Mouse (Mus musculus) brain, embryonic 14.5 days (tissue): ENCODE results near the gene Neurl1a. TPM values are rescaled to one million over a fixed set of nuclear protein-coding genes. Genes with fewer than 3 reads are reported as not detected.

Experiments
- DNase-seq: peaks from one replicate; pipeline ENCODE4 v3.0.0-alpha.2; 2011; ENCODE audit warnings: low read depth
- CTCF ChIP-seq: fragments of 200-500 bp; IDR thresholded peaks from 2 replicates; pipeline ENCODE4 v1.5.1; 2012; ENCODE audit warnings: inconsistent platforms, mild to moderate bottlenecking, moderate library complexity, borderline replicate concordance; ENCODE audit not compliant: insufficient read depth, insufficient read length; ENCODE audit errors: extremely low read depth
- POLR2A ChIP-seq: fragments of 200-500 bp; IDR thresholded peaks from 2 replicates; pipeline ENCODE4 v1.6.1; 2012; ENCODE audit warnings: mild to moderate bottlenecking, inconsistent platforms, borderline replicate concordance; ENCODE audit not compliant: poor library complexity, insufficient read depth, insufficient read length, severe bottlenecking; ENCODE audit errors: extremely low read depth
- polyA plus RNA-seq: library from polyadenylated mRNA; depleted of rRNA; stranded (reverse); fragments of >200 nt; gene quantifications from 2 replicates; pipeline ENCODE4 v1.2.3, GENCODE M21; 2012

The Neurl1a gene
- polyA plus RNA-seq, 1 experiment = 22.2 TPM

DNA sequence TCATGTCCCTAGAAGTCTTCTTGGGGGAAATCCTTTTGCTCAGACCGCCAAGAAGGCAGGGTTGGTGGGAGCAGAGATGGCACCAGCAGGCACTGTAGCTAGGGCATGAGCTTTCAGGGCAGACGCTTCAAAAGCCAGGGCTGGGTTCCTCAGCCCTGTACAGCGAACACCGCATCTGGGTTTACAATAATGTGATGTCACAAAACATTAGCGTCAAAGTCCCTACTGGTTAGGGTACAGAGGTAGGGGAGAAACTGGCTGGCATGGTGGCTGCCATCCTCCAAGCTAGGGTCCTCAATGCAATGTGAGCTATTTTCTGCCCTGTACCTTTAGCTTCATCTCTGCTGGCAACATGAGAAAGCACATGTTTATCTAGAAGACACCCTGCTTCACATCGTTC lies 24.4 kb downstream of the Neurl1a start:
- no peak for TF ChIP-seq CTCF
- TF ChIP-seq POLR2A = no peak
- DNase-seq = no peak

DNA sequence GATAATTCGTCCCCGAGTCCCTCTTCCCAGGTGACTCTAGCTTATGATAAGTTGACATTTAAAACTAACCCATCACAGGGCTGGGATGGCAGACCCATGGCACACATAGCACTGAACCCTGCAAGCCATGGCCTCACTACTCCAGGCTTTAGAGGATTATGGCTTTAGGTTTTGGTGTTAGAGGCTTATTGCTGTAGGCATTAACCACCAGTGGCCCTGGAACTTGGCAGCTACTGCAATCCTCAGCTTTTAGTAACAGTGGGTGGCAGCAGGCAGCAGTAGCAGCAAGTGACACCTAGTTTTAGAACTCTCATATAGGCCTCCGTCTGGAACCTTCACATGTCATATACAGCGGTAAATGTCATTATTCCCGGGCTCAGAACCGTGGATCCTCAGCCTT lies 26.0 kb downstream of the Neurl1a start:
- DNase-seq = no peak
- no peak for TF ChIP-seq CTCF
- no peak for TF ChIP-seq POLR2A

DNA sequence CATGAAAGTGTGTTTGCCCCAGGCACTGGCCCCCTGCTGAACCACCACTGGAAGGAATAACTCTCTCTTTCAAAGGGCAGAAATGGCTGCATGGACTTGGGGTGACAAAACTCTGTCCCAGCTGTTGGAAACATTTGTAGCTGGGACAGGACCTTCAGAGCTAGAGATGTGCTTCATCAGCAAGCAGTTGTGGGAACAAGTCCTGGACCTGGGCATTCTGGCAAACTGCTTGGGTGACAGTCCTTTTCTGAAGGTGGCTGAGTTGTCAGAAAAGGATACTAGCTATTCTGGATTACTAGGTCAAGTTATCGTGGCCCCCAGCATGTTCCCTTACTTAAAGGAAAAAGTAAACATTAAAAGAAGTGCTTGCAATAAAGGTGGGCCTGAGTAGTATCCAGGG lies 27.5 kb downstream of the Neurl1a start:
- TF ChIP-seq CTCF (no peak), POLR2A (no peak)

DNA sequence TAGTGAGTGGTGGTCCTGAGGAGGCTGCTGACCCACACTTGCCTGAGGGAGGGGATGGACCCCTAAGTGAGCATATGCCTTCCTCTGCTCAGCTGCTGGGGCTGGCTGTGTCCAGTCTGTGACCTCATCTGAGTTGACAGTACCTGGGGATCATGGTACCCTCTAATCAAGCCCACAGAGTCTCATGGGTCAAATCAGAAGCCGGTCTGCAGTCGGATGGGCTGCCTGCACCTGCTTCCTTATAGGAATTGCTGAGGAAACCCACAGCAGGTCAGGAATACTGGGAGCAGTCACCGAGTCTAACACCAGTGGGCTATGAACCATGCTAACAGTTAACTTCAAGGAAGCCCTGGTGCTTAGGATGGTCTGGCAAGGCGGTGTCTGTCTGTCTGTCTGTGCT lies 31.8 kb downstream of the Neurl1a start:
- TF ChIP-seq POLR2A = no peak
- TF ChIP-seq CTCF = no peak
- DNase-seq = no peak

More for the DNA sequence above, 27.5 kb downstream of the Neurl1a start:
- no peak for DNase-seq

DNA sequence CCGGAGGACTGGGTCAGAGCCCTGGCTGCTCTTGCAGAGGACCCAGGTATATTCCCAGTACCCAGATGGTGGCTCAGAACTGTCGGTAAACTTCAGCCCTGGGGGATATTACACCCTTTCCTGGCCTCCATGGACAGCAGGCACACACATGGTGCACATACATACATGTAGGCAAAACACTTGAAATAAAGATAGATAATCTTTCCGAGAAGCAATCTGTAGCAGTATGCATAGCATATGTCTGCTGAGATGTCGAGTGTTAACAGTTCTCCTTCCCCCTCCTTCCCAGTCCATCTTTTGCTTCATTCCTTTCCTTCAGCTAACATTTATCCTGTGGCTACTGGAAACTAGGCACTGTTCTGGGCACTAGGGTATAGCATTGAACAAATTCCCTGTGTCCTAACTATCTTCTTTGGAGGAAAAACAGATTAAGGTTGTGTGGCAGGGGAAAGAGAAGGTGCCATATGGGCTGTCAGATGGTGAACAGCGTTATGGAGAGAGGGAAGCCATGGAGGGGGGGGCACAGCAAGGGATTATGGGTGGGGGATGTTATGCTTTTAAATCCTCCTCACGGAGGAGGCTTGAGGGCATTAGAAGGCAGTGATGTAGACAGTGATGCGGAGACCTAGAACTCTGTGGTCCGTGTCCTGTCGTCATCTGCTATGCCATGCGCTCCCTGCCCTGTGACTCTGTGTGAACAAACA lies 33.1 kb downstream of the Neurl1a start:
- peak; percentile 83 for DNase-seq
- TF ChIP-seq POLR2A (no peak), CTCF (no peak)

DNA sequence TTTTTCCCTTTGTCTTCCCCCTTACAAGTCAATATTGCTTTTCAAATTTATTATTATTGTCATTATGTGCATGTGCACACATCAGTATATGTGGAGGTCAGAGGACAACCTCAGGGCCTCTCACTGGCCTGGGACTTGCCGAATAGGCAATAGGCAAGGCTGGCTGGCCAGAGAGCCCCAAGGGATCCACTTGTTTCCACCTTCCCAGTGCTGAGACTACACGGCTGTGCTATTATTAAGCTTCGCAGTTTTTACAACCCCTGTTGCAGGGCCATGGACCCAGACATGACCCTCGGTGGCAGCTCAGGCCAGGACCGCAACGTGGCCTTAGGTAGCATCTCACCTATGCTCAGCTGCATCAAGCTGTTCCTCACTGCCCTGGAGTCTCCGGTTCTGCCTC lies 33.8 kb downstream of the Neurl1a start:
- no peak for DNase-seq
- no peak for TF ChIP-seq CTCF
- TF ChIP-seq POLR2A = no peak

DNA sequence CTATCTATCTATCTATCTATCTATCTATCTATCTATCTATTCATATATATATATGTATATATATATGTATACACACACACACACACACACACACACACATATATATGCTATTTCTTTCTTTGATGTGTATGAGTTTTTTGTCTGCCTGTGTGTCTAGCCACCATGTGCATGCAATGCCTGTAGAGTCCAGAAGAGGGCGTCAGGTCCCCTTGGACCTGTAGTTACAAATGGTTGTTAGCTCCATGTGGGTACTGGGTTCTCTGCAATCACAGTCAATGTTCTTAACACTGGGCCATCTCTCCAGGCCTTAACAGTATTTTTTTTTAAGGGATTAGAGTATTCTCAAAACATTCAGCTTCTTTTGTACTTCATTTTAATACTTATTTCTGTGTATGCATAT lies 34.9 kb downstream of the Neurl1a start:
- TF ChIP-seq CTCF = no peak; the same call in 1 of the 2 replicates
- DNase-seq = no peak

DNA sequence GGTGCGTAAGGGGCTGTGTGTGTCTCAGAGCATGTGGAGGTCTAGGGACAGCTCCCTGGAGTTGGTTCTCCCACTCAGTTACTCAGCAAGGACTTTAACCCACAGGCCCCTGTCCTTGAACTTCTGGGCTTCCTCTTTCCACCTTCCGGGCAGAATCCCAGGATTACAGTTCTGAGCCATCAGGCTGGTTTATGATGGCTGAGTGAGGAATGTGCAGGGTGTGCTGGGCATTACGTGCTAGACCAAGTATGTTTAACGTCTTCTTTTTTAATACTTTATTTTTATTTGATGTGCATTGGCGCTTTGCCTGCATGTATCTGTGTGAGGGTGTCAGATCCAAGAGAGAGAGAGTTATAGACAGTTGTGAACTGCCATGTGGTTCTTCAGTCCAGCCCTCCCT lies 38.1 kb downstream of the Neurl1a start:
- no peak for TF ChIP-seq POLR2A
- TF ChIP-seq CTCF = no peak
- DNase-seq = no peak

DNA sequence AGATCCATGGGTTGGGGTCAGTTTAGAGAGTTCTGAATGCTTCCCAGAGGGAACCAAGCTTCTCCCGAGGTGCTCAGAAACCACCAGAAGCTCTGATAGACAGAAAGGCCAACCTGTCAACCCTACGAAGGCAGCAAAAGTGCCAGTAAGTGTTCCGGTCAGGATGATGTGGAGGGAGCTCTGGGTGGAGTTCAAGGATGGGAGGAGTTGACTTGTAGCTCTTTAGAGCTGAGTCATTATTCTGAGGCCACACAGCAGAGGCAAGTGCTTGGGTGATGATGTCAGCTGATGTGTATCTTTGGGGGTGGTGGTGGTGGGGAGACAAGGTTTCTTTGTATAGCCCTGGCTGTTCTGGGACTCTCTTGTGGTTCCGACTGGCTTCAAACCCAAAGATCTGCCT lies 41.0 kb downstream of the Neurl1a start:
- DNase-seq = no peak
- no peak for TF ChIP-seq CTCF
- TF ChIP-seq POLR2A = no peak

DNA sequence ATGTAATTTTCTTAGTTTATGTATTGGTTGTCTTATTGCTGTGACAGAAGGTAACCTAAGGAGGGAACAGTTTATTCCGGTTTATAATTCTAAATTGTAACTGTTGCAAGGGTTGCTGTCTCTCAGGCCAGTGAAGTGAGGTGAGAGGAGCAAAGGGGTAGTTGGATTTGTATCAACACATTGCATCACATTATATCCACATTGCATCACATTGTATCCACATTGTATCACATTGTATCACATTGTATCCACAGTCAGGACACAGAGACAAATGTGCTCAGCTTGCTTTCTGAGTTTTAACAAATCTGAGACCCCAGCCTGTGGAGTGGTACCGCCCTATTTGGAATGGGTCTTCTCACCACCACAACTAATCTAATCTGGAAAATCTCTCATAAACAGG lies 41.6 kb downstream of the Neurl1a start:
- DNase-seq = no peak
- TF ChIP-seq POLR2A (no peak), CTCF (no peak)

DNA sequence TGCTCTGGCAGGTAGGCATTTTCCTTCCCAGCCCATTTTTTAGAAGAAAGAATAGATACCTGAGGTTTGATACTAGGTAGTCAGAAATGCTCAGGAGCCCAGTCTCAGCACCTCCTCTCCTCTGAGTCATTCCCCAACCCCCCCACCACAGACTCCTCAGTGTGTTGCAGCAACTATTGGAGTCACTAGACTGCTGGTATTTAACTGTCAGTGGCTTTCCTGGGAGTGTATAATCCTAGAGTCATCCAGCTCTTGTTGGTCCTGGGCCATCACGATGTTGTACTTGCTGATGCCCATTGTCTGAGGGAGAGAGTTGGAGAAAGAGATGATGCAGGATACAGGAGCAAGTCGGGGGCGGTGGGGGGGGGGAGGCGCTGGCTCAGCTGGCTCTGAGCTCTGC lies 42.4 kb downstream of the Neurl1a start:
- TF ChIP-seq CTCF (no peak), POLR2A (no peak)
- no peak for DNase-seq

DNA sequence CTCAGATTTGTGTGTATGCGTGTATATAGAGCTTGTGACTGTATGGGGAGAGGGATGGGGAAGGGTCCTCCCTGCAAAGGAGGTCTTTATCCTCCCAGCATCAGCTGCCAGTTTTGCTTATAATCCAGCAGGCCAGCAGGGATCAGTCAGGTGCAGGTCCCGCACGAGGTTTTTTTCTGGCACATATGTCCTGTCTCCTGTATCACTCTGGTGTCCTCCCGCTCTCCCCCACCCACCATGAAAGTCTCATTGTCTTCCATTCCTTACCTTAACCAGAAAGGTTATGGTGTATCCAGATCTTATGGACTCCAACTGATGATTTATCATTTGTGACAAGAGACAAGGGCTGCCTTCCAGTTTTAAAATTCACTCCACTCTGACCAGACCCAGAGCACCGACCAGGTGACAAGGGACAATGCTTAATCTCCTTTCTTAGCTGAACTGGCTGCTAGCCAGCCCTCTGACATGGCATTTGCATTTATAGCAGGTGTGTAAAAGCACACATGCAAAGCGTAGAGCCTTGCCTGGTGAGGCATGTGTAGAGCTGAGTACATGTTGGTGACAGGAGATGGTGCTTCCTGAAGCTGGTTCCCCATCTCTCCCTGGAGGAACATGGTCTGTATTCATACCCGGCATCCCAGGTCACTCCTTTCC lies 43.0 kb downstream of the Neurl1a start:
- TF ChIP-seq POLR2A (no peak), CTCF (no peak)

More for the DNA sequence above, 43.0 kb downstream of the Neurl1a start:
- DNase-seq = peak; percentile 39
